Mouse (Mus musculus) C2C12 (cell line): ENCODE data around the gene Cacna1i. TPM values are rescaled to one million over a fixed set of nuclear protein-coding genes. Genes with fewer than 3 reads are reported as not detected.

Source experiments
- H3K27me3 ChIP-seq: one replicate; pipeline ENCODE4 v1.6.1; 2011; ENCODE audit not compliant: control insufficient read depth, insufficient read depth, insufficient read length
- H3K36me3 ChIP-seq: one replicate; pipeline ENCODE4 v1.6.1; 2011; ENCODE audit not compliant: control insufficient read depth, insufficient read depth
- H3K4me3 ChIP-seq: one replicate; pipeline ENCODE4 v1.5.1; 2011; ENCODE audit warnings: mild to moderate bottlenecking, control low read depth; ENCODE audit not compliant: poor library complexity, insufficient read depth, severe bottlenecking
- H3K79me2 ChIP-seq: one replicate; pipeline ENCODE4 v1.6.1; 2011; ENCODE audit not compliant: control insufficient read depth, insufficient read depth
- H3K79me3 ChIP-seq: one replicate; pipeline ENCODE4 v1.6.1; 2011; ENCODE audit warnings: low read depth, control low read depth
- H3ac ChIP-seq: one replicate; pipeline ENCODE3; 2011; ENCODE audit warnings: low read depth; ENCODE audit not compliant: control insufficient read depth, insufficient read length
- CEBPB ChIP-seq: IDR thresholded peaks from one replicate; pipeline ENCODE4 v1.6.1; 2011; ENCODE audit warnings: low read depth, mild to moderate bottlenecking, control low read depth, moderate library complexity
- CTCF ChIP-seq: IDR thresholded peaks from one replicate; pipeline ENCODE4 v1.5.1; 2011; ENCODE audit not compliant: control insufficient read depth, insufficient read depth, insufficient read length
- FOSL1 ChIP-seq: IDR thresholded peaks from one replicate; pipeline ENCODE4 v1.8.0; 2011; ENCODE audit warnings: mild to moderate bottlenecking, low read length; ENCODE audit not compliant: poor library complexity, insufficient read depth, severe bottlenecking
- MAX ChIP-seq: IDR thresholded peaks from one replicate; pipeline ENCODE4 v1.6.1; 2011; ENCODE audit warnings: mild to moderate bottlenecking, control low read depth
- MYOD1 ChIP-seq: IDR thresholded peaks from one replicate; pipeline ENCODE4 v1.6.1; 2011; ENCODE audit warnings: low read depth; ENCODE audit not compliant: control insufficient read depth, insufficient read length
- MYOG ChIP-seq: IDR thresholded peaks from one replicate; pipeline ENCODE4 v1.6.1; 2011; ENCODE audit not compliant: control insufficient read depth, insufficient read length; ENCODE audit errors: extremely low read depth
- USF1 ChIP-seq: IDR thresholded peaks from one replicate; pipeline ENCODE4 v1.6.1; 2011; ENCODE audit warnings: low read depth, mild to moderate bottlenecking, control low read depth, moderate library complexity
- polyA plus RNA-seq: library from polyadenylated mRNA; unstranded; fragments of >200 nt; fragmentation: generic; extraction: Trizol; gene quantifications from one replicate; pipeline ENCODE4 v1.2.1, GENCODE M21; 2012; ENCODE audit warnings: missing spikeins

Cacna1i gene
- polyA plus RNA-seq, 1 experiment: not detected

- no peak overlapping the region for H3ac ChIP-seq
Observed at GRCm38 (mm10) chr15:80318543-80319255, 31.7 kb downstream of the Cacna1i start.

GRCm38 (mm10) chr15:80319315-80319714 is 32.3 kb downstream of the Cacna1i start:
- Histone ChIP-seq H3K36me3 (no peaks in the 10 kb centered on the region), H3K79me2 (no peaks in the 10 kb centered on the region), H3K27me3 (peaks cover 30% of the 10 kb centered on the region), H3K79me3 (no peaks in the 10 kb centered on the region), H3K4me3 (no peak overlapping the region), H3ac (no peak overlapping the region)
- TF ChIP-seq FOSL1: peak; percentile 75
- TF ChIP-seq MYOD1: peak; percentile 61
- peak; percentile 41 for TF ChIP-seq MAX
- no peak for TF ChIP-seq USF1

More at GRCm38 (mm10) chr15:80318543-80319255, 31.7 kb downstream of the Cacna1i start:
- TF ChIP-seq CEBPB: no peak
- no peak for TF ChIP-seq FOSL1
- TF ChIP-seq MYOG: no peak
- TF ChIP-seq MAX: no peak
- TF ChIP-seq CTCF: no peak
- no peak for TF ChIP-seq USF1
- TF ChIP-seq MYOD1: no peak
- H3K79me3 ChIP-seq: no peaks in the 10 kb centered on the region
- no peaks in the 10 kb centered on the region for H3K36me3 ChIP-seq
- no peaks in the 10 kb centered on the region for H3K79me2 ChIP-seq
- no peak overlapping the region for H3K4me3 ChIP-seq
- peaks cover 27% of the 10 kb centered on the region for H3K27me3 ChIP-seq

DNA sequence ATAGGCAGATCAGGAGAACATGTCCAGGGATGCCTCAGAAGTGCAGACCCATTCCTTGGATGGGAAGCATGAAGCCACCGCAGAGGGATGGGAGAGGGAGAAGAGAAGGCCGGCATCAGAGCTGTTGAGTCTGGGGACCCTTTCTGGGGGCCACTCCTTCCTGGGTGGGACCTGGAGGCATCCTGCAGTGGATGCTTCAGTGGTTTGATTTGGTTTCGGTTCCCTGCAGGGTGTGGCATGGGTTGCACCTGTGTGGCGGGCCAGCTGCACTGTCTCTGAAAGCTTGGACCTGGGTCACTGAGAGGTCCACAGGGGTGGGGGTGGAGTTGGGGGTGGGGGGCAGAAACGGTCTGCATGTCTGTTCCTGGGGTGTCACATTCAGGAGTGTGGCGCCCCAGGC is 32.9 kb downstream of the Cacna1i start:
- TF ChIP-seq CEBPB (no peak), MAX (no peak), FOSL1 (no peak), MYOG (no peak), CTCF (no peak), MYOD1 (no peak), USF1 (no peak)
- no peaks in the 10 kb centered on the region for H3K79me2 ChIP-seq
- peaks cover 33% of the 10 kb centered on the region for H3K27me3 ChIP-seq
- H3K79me3 ChIP-seq: no peaks in the 10 kb centered on the region
- no peak overlapping the region for H3ac ChIP-seq
- H3K4me3 ChIP-seq: no peak overlapping the region
- no peaks in the 10 kb centered on the region for H3K36me3 ChIP-seq

DNA sequence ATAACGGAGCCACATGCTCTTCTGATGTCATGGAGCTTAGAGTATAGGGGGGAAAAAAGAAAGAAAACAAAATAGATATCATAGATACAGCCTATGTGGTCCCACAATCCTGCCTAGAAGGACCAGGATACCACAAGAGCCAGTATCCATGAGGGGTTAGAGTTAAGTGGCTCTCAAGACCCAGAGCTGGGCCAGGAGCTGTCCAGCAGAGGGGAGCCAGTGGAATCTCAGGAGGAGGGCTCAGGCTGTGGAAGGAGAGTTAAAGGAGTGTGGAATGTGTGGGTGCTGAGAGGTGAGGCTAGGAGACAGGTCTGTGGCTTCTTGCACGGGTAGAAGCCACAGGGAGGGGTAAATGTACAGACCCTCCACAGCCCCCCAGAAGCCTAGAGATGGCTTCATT is 38.2 kb downstream of the Cacna1i start:
- Histone ChIP-seq H3K4me3 (no peak overlapping the region), H3K27me3 (peaks cover 64% of the 10 kb centered on the region), H3ac (no peak overlapping the region), H3K79me2 (no peaks in the 10 kb centered on the region), H3K36me3 (no peaks in the 10 kb centered on the region), H3K79me3 (no peaks in the 10 kb centered on the region)
- TF ChIP-seq USF1 (no peak), CEBPB (no peak), MAX (no peak), FOSL1 (no peak)

GRCm38 (mm10) chr15:80325756-80326155 is 38.7 kb downstream of the Cacna1i start:
- no peaks in the 10 kb centered on the region for H3K36me3 ChIP-seq
- TF ChIP-seq MAX (no peak), MYOD1 (no peak), MYOG (no peak), CTCF (no peak), USF1 (no peak), FOSL1 (no peak), CEBPB (no peak)

DNA sequence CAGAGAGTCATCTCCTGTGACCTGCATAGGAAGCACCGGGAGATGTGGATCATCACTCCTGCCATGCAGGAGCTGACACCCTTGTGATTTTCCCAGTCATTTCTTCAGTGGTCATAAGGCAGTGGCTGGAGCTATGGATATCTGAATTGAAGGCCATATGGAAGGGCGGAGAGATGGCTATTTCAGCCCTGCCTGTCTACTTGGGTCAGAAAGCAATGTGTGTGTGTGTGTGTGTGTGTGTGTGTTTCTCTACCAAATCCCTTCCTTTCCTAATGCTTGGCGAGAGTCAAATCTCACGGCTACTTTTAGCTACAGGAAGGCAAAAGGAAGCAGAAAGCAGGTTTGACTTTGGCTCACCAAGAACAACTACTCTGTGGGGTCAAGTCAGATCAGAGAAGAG is 39.9 kb downstream of the Cacna1i start:
- Histone ChIP-seq H3K4me3 (no peak overlapping the region), H3K27me3 (peaks cover 77% of the 10 kb centered on the region), H3K36me3 (no peaks in the 10 kb centered on the region), H3K79me2 (no peaks in the 10 kb centered on the region), H3K79me3 (no peaks in the 10 kb centered on the region), H3ac (no peak overlapping the region)
- TF ChIP-seq FOSL1 (no peak), CTCF (no peak), MYOD1 (no peak), USF1 (no peak), CEBPB (no peak), MYOG (no peak), MAX (no peak)

More at GRCm38 (mm10) chr15:80325756-80326155, 38.7 kb downstream of the Cacna1i start:
- no peaks in the 10 kb centered on the region for H3K79me2 ChIP-seq
- no peak overlapping the region for H3K4me3 ChIP-seq
- H3K79me3 ChIP-seq: no peaks in the 10 kb centered on the region
- peaks cover 70% of the 10 kb centered on the region for H3K27me3 ChIP-seq
- H3ac ChIP-seq: no peak overlapping the region
